Mouse (Mus musculus) limb, embryonic 10.5 days (tissue): ENCODE measurements around the gene Imp3. TPM values are rescaled to one million over a fixed set of nuclear protein-coding genes. Genes with fewer than 3 reads are reported as not detected.
"Not testable (repeated sequence)": the region's sequence is repeated elsewhere in the genome, so short reads cannot be mapped to it uniquely, and the experiment has no call there.

Experiments
- DNase-seq: peaks from one replicate; pipeline ENCODE4 v3.0.0-alpha.2; 2017; ENCODE audit warnings: low spot score
- H3K27ac ChIP-seq: fragments of 300-500 bp; sonication (generic); 2 replicates; pipeline ENCODE4 v1.5.1; 2016; ENCODE audit warnings: mild to moderate bottlenecking
- H3K27me3 ChIP-seq: fragments of 300-500 bp; sonication (generic); 2 replicates; pipeline ENCODE4 v1.6.1; 2016; ENCODE audit warnings: low read depth, mild to moderate bottlenecking; ENCODE audit not compliant: poor library complexity, severe bottlenecking
- H3K36me3 ChIP-seq: fragments of 300-500 bp; sonication (generic); 2 replicates; pipeline ENCODE4 v1.6.1; 2016; ENCODE audit warnings: mild to moderate bottlenecking, moderate library complexity
- H3K4me1 ChIP-seq: fragments of 300-500 bp; sonication (generic); 2 replicates; pipeline ENCODE4 v1.6.1; 2016
- H3K4me3 ChIP-seq: fragments of 300-500 bp; sonication (generic); 2 replicates; pipeline ENCODE4 v1.5.1; 2016; ENCODE audit warnings: mild to moderate bottlenecking, moderate library complexity
- H3K9me3 ChIP-seq: fragments of 300-500 bp; sonication (generic); replicated peaks from 2 replicates; pipeline ENCODE4 v1.6.1; 2016; ENCODE audit warnings: mild to moderate bottlenecking
- WGBS: fragments of 180-500 bp; shearing (Covaris S2); methylation state at CpG from one replicate; pipeline ENCODE4 v1.1.7; 2016; 5-methylcytosine and 5-hydroxymethylcytosine counted together
- polyA plus RNA-seq: library from polyadenylated mRNA; unstranded; fragments of >200 nt; fragmentation: Nextera tagmentation; extraction: Ambion mirVana; gene quantifications from 2 replicates; pipeline ENCODE4 v1.2.1, GENCODE M21; 2016

The Imp3 gene
- polyA plus RNA-seq, 1 experiment from 2014 or later, result 70.5 TPM

DNA sequence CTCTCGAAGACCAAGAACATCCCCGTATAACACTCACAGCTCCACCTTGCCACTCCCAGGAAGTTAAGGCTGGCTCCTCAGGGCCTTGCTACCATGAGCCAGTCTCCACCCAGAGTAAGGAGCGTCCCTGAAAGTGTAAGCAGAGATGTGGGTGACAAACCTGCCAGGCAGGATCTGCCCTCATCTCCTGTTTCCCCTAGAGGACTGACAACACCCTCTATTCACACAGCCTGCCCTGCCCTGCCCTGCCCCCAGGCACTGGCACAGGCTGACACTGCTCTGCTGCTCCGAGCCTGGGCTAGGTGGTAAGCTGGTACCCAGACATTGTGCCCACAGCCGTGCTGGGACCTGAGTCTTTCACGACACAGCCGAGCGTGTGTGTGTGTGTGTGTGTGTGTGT lies 36.1 kb upstream of the Imp3 start:
- Histone ChIP-seq H3K36me3 (no peaks in the 10 kb centered on the region), H3K9me3 (no peaks in the 10 kb centered on the region), H3K4me1 (peaks cover 32% of the 10 kb centered on the region; the same call in 1 of the 2 replicates), H3K4me3 (no peak overlapping the region), H3K27me3 (no peaks in the 10 kb centered on the region), H3K27ac (no peak overlapping the region)
- 65% methylated on average over 8 of the region's 8 CpGs for WGBS
- DNase-seq, result peak; percentile 31

DNA sequence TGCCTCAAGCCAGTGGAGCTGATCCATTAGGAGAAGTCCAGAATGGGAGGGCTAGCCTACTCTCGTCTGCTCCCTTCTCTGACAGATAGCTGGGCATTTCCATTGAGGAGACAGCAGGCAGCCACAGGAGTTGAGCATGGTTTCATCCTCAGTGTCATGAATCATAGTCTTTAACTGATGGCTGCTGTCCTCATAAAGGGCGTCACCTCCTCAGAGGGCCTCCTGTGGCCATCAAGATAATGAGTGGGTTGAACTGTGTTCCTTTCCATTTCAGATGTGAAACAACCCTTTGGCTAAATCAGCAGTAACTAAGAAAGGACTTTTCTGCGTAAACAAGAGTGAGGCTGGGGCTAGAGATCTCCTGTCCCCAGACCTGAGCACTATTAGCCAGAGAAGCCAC lies 33.6 kb upstream of the Imp3 start:
- 76% methylated on average over 3 of the region's 3 CpGs for WGBS

DNA sequence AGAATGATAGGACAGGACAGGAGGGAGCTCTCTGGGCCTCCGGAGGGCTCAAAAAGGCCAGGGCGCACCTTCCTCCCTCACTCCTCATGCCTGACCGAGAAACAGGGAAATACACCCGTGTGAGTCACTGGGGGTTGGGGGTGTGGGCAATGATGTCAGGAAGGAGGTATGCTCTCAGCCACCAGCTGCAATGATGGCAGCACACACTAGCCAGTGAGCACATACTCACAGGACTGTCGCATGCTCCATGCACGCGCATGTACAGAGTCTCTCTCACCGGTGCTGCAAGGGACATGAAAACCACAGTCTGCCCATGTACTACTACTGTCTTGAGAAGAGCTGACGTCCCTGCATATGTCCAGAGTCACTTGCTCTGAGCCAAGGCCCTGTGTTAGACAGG lies 29.7 kb upstream of the Imp3 start:
- H3K36me3 ChIP-seq, result no peaks in the 10 kb centered on the region
- H3K4me3 ChIP-seq, result no peak overlapping the region
- H3K27ac ChIP-seq, result no peak overlapping the region
- no peaks in the 10 kb centered on the region for H3K27me3 ChIP-seq
- 92% methylated on average over 9 of the region's 9 CpGs for WGBS
- H3K9me3 ChIP-seq, result no peaks in the 10 kb centered on the region
- 0 out of 2 replicates have a peak, but pooled peaks cover 7% of the 10 kb centered on the region for H3K4me1 ChIP-seq
- no peak for DNase-seq

More for the DNA sequence above, 33.6 kb upstream of the Imp3 start:
- Histone ChIP-seq H3K27ac (no peak overlapping the region), H3K36me3 (no peaks in the 10 kb centered on the region), H3K9me3 (no peaks in the 10 kb centered on the region), H3K27me3 (no peaks in the 10 kb centered on the region), H3K4me1 (peaks cover 18% of the 10 kb centered on the region; the same call in 1 of the 2 replicates), H3K4me3 (no peak overlapping the region)
- DNase-seq, result no peak

DNA sequence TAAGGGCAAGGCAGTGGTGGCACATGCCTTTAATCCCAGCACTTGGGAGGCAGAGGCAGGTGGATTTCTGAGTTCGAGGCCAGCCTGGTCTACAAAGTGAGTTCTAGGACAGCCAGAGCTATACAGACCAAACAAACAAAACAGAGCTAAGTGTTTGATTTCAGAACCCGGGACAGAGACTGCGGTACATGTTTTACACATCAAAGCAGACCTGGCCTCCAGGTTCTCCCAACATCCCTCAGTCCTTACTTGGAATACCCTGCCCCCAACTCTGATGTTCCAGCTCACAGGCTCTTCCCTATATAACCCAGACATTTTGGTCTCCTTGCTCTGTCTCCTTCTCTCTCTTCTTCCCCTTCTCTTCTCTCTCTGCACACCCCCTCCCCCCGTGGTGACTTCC lies 27.3 kb upstream of the Imp3 start:
- DNase-seq, H3K4me3 ChIP-seq, H3K9me3 ChIP-seq, H3K27me3 ChIP-seq, H3K4me1 ChIP-seq, H3K27ac ChIP-seq: not testable (repeated sequence)
- peaks cover 11% of the 10 kb centered on the region for H3K36me3 ChIP-seq
- WGBS, result 39% methylated on average over 4 of the region's 4 CpGs

DNA sequence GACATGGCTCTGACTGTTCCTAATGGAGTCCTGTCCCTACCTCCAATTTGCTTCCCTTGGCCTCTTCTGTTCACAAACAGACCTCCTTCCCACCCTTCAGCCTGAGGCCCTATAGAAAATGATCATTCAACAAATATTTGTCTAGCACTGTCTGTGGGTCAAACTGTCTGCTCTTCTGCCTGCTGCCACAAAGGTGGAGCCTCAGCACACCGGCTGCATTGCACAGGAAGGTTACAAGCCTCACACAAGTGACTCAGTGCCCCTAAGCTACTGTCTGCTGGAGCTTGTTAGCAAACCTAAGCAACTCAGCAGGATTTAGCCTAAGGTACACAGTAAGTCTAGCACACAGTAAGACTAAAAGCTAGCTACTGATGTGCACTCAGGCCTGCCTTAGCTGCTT lies 26.3 kb upstream of the Imp3 start:
- 0 out of 2 replicates have a peak, but pooled peaks cover 7% of the 10 kb centered on the region for H3K4me1 ChIP-seq
- H3K4me3 ChIP-seq, result no peak overlapping the region
- H3K27me3 ChIP-seq, result no peaks in the 10 kb centered on the region
- H3K36me3 ChIP-seq, result peaks cover 21% of the 10 kb centered on the region
- DNase-seq, result no peak
- H3K27ac ChIP-seq, result no peak overlapping the region
- H3K9me3 ChIP-seq, result no peaks in the 10 kb centered on the region
- WGBS, result 67% methylated on average over 1 of the region's 1 CpGs

DNA sequence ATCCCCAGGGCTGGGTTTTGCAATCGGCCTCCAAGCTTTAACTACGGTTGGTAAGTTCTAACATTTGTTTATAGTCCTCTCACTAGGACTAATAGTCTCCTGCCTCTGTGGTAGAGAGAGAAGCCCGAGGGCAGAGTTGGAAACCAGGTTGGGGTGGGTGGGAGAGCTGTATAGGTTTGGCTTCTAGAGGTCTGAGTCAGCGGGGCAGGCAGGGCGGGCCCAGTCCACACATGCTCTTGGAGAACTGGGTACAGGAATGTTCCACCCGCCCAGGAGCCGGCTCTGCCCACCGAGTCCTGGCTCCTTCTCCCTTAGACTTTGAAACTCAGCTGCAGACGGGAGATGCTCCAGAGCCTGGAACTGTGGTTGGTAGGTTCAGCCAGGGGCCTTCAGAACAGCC lies 23.3 kb upstream of the Imp3 start:
- Histone ChIP-seq H3K4me1 (0 out of 2 replicates have a peak, but pooled peaks cover 4% of the 10 kb centered on the region), H3K27ac (no peak overlapping the region), H3K9me3 (no peaks in the 10 kb centered on the region), H3K36me3 (peaks cover 51% of the 10 kb centered on the region), H3K27me3 (no peaks in the 10 kb centered on the region), H3K4me3 (no peak overlapping the region)
- no peak for DNase-seq
- WGBS, result 88% methylated on average over 9 of the region's 9 CpGs

DNA sequence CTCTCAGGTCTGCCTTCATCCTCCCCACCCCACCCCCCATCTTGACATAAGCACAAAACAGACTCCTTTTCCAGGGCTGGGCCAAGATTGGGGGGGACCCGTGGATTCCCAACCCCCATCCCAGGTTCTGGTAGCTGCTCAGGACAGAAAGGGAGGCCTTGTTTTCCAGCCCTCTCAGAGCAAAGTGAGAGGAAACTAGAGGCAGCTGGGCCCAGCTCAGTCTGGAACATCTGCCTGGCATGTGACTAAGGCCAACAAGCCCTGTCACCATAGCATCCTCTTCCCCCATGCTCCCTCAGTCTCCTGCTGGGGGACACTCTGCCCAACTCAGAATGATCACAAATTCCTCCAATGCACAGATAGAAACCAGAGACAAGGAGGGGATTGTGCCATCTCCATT lies 22.2 kb upstream of the Imp3 start:
- Histone ChIP-seq H3K36me3 (peaks cover 62% of the 10 kb centered on the region), H3K4me1 (0 out of 2 replicates have a peak, but pooled peaks cover 4% of the 10 kb centered on the region), H3K4me3 (no peak overlapping the region), H3K27ac (no peak overlapping the region), H3K27me3 (no peaks in the 10 kb centered on the region), H3K9me3 (no peaks in the 10 kb centered on the region)
- no peak for DNase-seq
- WGBS, result 84% methylated on average over 1 of the region's 1 CpGs

DNA sequence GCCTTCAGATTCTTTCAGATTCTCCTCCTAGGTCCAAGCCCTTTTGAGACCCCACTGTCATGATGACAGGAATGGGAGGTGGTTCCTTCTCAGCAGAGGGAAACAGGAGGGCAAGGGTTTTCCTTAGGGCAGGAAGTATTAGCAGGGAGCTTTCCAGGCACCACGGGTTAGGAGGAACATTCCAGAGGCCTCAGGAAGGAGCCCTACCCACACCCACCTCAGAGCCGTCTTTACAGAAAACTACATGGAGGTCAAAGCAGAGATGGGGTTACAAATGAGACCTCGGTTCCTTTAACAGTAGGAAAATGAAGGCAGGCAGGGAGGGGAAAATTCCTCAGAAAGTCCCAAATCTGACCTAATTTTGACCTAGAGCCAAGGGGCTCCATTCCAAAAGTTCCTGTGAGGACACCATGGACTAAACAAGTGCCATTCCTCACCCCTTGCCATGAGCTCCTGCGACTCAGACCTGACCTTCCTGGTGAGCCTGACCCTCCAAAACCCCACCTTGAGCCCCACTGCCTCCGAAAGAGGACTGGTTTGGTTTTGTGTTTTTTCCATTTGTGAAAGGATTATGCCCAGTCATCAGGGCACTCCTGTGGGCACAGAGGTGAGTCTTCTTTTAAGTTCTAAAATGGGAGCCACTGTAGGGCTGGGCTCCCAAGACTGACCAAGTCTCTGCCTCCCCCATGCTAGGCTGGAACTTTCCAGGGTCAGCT lies 21.4 kb upstream of the Imp3 start:
- 81% methylated on average over 5 of the region's 5 CpGs for WGBS
- Histone ChIP-seq H3K4me3 (no peak overlapping the region), H3K36me3 (peaks cover 69% of the 10 kb centered on the region), H3K9me3 (no peaks in the 10 kb centered on the region), H3K27me3 (no peaks in the 10 kb centered on the region), H3K4me1 (0 out of 2 replicates have a peak, but pooled peaks cover 2% of the 10 kb centered on the region), H3K27ac (no peak overlapping the region)
- DNase-seq, result no peak

DNA sequence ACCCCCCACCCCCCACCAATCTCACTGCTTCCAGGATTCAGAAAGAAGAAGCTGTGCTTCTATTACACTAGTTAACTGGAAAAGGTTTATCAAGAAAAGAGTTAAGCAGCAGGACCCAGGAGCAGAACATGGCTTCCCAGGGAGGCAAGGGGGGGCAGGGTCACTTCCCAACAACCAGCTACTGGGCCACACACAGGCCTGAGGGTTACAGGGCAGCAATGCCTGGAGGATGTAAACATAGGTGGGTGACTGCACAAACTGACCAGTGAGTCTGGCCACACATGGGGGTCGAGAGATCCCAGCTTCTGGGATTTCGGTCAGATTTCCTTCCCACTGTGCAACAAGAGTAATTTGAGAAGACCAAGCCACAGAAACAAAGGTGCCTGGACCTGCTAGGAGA lies 20.1 kb upstream of the Imp3 start:
- Histone ChIP-seq H3K9me3 (no peaks in the 10 kb centered on the region), H3K4me3 (no peak overlapping the region), H3K36me3 (peaks cover 81% of the 10 kb centered on the region), H3K27ac (no peak overlapping the region), H3K4me1 (no peaks in the 10 kb centered on the region), H3K27me3 (no peaks in the 10 kb centered on the region)
- no peak for DNase-seq
- WGBS, result 92% methylated on average over 2 of the region's 2 CpGs

DNA sequence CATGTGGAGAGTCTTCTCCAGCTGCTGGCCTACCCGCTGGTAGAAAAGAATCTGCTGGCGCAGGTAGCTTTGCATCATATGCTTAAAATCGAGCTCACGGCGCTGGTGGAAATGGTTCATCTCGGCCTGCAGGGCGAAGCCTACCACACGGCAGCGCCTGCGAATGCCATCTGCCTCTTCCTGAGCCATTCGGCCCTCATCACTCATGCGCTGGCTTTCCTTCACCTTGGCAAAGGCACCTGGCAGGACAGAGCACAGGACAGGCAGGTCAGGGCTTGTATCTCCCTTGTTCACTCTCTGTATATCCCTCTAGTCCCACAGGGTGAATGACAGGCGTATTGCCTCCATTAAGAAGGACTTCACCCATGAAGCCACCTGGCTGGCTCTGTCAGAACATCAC lies 18.8 kb upstream of the Imp3 start:
- H3K9me3 ChIP-seq, result no peaks in the 10 kb centered on the region
- no peak for DNase-seq
- H3K4me1 ChIP-seq, result peaks cover 8% of the 10 kb centered on the region
- no peak overlapping the region for H3K27ac ChIP-seq
- no peak overlapping the region for H3K4me3 ChIP-seq
- H3K36me3 ChIP-seq, result peaks cover 95% of the 10 kb centered on the region
- no peaks in the 10 kb centered on the region for H3K27me3 ChIP-seq
- 92% methylated on average over 13 of the region's 13 CpGs for WGBS

DNA sequence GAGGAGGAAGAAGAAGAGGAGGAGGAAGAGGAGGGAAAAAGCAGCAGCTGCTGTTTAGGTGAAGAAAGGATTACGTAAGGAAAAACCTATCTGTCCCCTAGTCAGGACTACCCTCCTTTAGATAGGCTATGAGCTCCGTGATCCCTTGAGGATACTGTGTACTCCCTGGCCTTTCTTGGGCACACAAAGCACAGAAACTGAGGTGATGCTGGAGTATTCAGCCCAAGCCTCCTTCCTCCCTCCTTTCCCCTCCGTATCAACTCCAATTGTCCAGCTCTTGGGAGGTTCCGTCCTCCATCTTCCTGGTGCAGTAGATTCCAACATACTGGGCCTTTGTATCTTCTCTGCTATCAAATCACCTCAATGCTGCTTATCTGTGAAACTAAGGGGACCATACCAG lies 14.5 kb upstream of the Imp3 start:
- no peaks in the 10 kb centered on the region for H3K9me3 ChIP-seq
- H3K27me3 ChIP-seq, result no peaks in the 10 kb centered on the region
- peaks cover 47% of the 10 kb centered on the region for H3K4me1 ChIP-seq
- 93% methylated on average over 4 of the region's 4 CpGs for WGBS
- no peak for DNase-seq
- no peak overlapping the region for H3K4me3 ChIP-seq
- peaks cover 85% of the 10 kb centered on the region for H3K36me3 ChIP-seq
- no peak overlapping the region for H3K27ac ChIP-seq

DNA sequence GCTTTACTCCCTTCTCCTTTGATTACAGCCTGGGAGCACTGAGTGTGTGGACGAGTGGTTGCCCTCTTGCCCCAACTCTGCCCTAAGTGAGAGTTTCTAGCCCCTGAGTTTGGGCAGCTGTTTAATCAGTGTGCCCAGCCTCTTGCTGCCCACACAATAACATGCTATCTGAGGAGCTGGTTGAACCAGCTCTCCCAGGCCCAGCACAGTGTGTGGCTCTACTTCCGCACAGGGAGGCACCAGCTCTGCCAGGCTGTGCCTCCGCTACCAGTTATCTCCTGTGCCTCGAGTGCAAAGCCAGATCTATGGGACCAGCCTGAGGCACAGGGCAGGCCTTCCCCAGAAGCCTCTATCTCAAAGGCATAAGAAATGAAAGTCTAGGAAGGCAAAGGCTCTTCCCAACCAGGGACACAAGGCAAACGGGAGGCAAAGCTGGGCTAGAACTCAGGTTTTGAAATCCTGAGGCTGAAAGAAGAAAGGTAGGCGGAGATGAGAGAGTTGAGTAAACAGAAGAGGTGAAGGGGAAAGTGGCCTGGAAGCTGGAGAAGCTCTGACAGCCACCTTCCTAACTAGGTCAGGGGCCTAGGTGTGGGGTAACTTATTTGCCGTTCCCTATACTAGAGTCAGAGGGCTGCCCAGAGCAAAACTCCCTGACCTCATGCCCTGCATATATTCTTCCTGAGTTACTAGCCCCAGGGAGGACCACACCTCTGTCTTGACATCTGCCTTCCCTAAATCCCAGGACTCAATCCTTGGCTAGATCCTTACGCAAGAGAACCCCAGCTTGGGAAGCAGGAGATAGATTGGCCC lies 13.2 kb upstream of the Imp3 start:
- Histone ChIP-seq H3K27ac (peak overlapping the region; percentile 10; the same call in 1 of the 2 replicates), H3K4me1 (peaks cover 55% of the 10 kb centered on the region)
- WGBS, result 68% methylated on average over 8 of the region's 8 CpGs

DNA sequence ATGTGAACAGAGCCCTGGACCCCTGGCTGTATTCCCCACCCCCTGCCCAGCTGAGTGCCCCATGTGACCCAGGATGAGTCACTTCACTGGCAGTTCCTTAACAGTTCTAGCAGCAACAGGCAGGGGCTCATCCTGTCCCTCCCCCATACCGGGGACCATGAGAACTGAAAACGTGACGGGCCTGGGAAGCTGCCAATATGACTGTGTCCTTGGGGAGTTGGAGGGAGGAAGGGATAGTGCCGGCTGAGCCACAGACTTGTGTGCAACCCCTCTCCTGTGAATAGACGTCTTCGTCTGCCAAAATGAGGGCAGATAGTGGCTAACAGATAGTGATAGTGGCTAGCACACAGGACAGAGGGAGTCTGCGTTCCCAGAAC lies 12.6 kb upstream of the Imp3 start:
- H3K36me3 ChIP-seq, result peaks cover 66% of the 10 kb centered on the region
- H3K27ac ChIP-seq, result peak overlapping the region; percentile 10; the same call in 1 of the 2 replicates
- H3K9me3 ChIP-seq, result no peaks in the 10 kb centered on the region
- peak overlapping the region; percentile 76 for H3K4me3 ChIP-seq
- H3K4me1 ChIP-seq, result peaks cover 56% of the 10 kb centered on the region
- no peak for DNase-seq
- WGBS, result 42% methylated on average over 7 of the region's 7 CpGs
- no peaks in the 10 kb centered on the region for H3K27me3 ChIP-seq

More for the DNA sequence above, 13.2 kb upstream of the Imp3 start:
- peak overlapping the region; percentile 76 for H3K4me3 ChIP-seq
- H3K9me3 ChIP-seq, result no peaks in the 10 kb centered on the region
- H3K36me3 ChIP-seq, result peaks cover 72% of the 10 kb centered on the region
- no peak for DNase-seq
- no peaks in the 10 kb centered on the region for H3K27me3 ChIP-seq
